Mouse (Mus musculus): Measurements from ENCODE around the gene Lsm14a. TPM values are rescaled to one million over a fixed set of nuclear protein-coding genes. Genes with fewer than 3 reads are reported as not detected.
"Not testable (repeated sequence)": the region's sequence is repeated elsewhere in the genome, so short reads cannot be mapped to it uniquely, and the experiment has no call there.

Lsm14a gene
- total RNA-seq, 2 experiments from 2014 or later, result 87.6 to 102 TPM

- no peak for DNase-seq
- intact Hi-C loops (cut with DNase I), result no loop called here
These were observed 11.4 kb downstream of the Lsm14a start for GRCm38 (mm10) chr7:34381733-34382132.

DNA sequence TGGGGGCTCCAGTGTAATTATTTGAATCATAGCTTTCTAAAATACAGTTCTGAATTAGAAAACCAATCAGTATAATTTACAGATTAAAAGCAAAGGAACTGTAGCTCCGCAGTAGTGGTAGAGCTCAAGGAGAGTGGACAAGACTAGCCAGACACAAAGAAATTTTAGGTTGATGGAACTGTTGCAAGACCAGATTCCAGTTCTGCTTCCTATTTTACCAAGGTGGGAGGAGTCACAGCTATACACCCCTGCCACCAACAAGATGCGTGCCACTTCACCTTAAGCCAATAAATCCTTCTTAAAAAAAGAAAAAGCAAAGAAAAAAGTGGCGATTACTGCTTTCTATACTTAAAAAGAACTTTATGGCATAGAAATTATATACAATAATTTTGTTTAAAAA, 12.8 kb downstream of the Lsm14a start:
- DNase-seq, result no peak
- intact Hi-C loops (cut with DNase I), result no loop called here

GRCm38 (mm10) chr7:34373906-34374305, 19.2 kb downstream of the Lsm14a start:
- no peak for DNase-seq
- intact Hi-C loops (cut with DNase I), result no loop called here

DNA sequence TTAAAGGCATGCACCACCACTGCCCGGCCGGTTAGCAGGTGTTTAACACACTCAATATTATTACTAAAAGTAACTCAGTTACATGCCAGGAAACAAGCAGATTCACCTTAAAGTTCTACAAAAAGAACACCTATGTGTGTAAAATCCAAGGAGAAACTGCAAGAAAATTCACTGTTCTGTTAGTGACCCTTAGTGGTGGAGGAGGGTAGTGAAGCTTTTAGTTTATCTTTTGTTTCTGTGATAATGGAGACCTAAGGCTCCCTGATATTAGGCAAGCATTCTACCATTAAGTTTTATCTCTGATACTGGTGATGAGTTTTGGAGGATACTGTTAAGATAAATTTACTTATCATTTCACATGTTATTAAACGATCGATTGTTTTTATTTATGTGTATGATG, 37.5 kb downstream of the Lsm14a start:
- peak; percentile 29 to 53 for DNase-seq
- intact Hi-C loops (cut with DNase I), result loop anchor here (1.0 to 2.0 kb wide), 2 partner anchors 89 to 105 kb away; partner anchors contain the start of gene Gm6096

DNA sequence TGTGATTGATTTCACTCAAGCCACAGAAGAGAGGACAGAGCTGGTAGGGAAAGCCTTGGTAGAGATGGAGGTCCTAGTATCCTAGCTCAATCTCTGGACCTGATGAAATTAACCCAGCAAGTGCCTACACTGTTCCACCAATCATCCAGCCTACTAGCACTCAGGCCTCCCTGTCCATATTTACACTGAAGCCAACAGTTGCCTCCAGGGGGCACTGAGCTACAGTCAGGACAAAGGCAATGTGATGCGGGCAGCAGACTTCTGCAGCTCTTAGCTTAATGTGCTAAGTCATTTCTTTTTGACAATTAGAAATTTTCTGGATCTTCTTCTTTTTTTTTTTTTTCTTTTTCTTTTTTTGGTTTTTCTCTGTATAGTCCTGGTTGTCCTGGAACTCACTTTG, 41.1 kb downstream of the Lsm14a start:
- intact Hi-C loops (cut with DNase I), result no loop called here
- no peak for DNase-seq

GRCm38 (mm10) chr7:34350166-34350565, 42.9 kb downstream of the Lsm14a start:
- intact Hi-C loops (cut with DNase I), result no loop called here
- DNase-seq, result no peak

GRCm38 (mm10) chr7:34348011-34348410, 45.1 kb downstream of the Lsm14a start:
- no peak for DNase-seq
- intact Hi-C loops (cut with DNase I), result no loop called here

GRCm38 (mm10) chr7:34347041-34347440, 46.1 kb downstream of the Lsm14a start:
- no peak for DNase-seq
- intact Hi-C loops (cut with DNase I), result no loop called here

DNA sequence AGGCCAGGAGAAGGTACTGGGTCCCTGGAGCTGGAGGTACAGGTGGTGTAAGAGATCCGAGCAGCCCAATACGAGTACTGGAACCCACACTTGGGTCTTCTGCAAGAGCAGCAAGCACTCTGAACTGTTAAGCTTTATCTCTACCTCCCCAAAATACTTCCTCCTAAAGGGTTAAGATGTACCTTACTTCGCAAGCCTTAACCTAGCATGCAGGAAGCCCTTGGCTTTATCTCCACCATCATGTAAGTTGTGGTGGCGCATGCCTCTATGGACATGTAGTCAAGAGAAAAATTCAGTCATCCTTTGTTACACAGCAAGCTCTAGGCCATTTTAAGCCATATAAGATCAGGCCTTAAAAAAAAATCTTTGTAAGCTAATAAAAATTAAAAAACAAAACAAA, 46.6 kb downstream of the Lsm14a start:
- intact Hi-C loops (cut with DNase I), result no loop called here
- no peak for DNase-seq

- no peak for DNase-seq
- intact Hi-C loops (cut with DNase I), result no loop called here
These were observed 50.9 kb downstream of the Lsm14a start for GRCm38 (mm10) chr7:34342040-34342793.

DNA sequence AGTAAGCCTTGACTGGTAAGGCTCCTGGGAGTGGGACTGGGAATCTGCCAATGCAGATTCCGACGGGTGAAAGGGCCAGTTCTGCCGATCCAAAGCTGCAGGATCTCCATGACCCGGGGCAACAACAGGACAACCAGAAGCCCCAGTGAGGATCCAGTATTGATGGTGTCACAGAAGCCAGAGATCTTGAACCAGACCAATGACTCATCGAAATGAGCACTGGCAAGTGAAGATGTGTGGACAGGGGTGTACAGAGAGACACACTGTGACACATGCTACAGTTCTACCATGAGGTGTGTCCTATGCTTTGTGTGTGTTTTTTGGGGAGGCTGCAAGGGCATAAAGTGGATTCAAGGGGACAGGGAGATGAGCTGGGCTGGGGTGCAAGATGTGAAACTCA, 52.3 kb downstream of the Lsm14a start:
- DNase-seq, result no peak
- intact Hi-C loops (cut with DNase I), result no loop called here

DNA sequence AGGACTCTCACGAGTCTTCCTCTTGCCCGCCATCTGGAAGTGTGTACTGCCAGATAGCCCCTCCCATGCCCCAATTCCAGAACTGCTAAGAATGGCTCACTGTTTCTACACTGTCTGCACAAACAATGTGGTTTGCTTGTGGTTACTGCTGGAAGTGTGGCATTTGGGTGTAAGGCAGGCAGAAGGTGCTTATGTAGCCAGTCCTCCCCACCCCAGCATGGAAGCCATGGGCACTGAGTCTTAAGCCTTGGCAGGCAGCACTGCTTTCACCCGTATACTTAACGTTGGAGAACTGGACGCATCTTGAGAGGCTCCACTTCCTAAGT, 54.0 kb downstream of the Lsm14a start:
- intact Hi-C loops (cut with DNase I), result no loop called here
- no peak for DNase-seq

DNA sequence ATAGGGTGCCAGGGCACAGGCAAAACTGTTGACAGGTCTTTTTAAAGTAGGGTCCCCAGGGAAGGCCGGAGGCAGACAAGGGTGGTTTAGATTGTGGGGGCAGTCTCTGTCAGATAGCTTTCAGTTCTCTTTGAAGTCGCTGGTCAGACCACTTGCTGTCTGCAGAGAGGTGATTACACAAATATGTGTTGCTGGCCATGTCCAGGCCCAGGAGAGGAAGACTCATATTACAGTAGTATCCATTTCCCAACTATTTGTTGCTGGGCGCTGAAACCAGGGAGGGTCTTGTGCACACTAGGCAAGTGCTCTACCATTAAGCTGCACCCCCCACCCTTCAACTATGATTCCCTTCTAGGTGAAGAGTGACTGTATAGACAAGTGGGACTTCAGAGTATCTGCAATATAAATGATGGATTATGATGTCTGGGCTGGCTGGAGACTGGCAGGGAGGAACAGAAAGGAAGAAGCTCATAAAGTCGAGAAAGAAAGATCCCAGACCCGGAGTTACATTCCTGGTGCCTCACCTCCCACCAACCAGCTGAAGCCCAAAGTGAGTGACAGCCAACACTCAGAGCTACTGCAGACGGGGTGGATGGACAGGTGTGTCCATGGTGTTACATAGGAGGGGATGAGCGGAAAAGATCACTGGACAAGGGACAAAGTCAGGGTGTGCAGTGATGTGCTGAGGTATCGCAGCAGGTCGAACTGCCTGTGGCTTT, 54.5 kb downstream of the Lsm14a start:
- no peak for DNase-seq
- intact Hi-C loops (cut with DNase I), result no loop called here

- intact Hi-C loops (cut with DNase I), result no loop called here
These were observed 55.8 kb downstream of the Lsm14a start for GRCm38 (mm10) chr7:34337268-34337667.

DNA sequence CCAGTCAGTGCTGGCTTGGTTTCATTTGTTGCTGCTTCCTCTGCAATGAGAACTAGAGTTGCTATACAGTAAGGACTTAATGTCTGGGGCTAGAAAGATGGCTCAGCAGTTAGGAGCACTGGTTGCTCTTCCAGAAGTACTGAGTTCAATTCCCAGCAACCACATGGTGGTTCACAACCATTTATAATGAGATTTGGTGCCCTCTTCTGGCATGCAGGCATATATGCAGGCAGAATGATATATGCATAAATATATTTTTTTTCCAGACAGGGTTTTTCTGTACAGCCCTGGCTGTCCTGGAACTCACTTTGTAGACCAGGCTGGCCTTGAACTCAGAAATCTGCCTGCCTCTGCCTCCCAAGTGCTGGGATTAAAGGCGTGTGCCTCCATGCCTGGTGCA, 56.6 kb downstream of the Lsm14a start:
- intact Hi-C loops (cut with DNase I), result not testable (repeated sequence)

More at GRCm38 (mm10) chr7:34337268-34337667, 55.8 kb downstream of the Lsm14a start:
- DNase-seq, result no peak

DNA sequence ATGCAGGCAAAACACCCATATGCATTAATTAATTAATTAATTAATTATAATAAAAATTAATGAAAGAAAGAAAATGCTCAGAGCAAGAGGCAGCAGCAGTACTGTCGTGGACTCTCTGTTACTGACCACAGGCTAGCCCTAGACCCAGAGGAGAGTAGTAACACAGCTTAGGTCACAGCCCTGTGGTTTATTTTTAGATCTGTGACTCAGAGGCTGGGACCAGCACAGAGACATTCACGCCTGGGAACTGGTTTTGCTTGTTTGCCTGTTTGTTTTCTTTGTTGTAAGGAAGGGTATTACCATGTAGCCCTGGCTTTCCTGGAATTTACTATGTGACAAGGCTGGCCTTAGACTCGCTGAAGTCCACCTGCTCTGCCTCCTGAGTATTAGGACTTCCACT, 65.6 kb downstream of the Lsm14a start:
- no peak for DNase-seq
- intact Hi-C loops (cut with DNase I), result no loop called here

More for the DNA sequence above, 56.6 kb downstream of the Lsm14a start:
- DNase-seq, result not testable (repeated sequence)

DNA sequence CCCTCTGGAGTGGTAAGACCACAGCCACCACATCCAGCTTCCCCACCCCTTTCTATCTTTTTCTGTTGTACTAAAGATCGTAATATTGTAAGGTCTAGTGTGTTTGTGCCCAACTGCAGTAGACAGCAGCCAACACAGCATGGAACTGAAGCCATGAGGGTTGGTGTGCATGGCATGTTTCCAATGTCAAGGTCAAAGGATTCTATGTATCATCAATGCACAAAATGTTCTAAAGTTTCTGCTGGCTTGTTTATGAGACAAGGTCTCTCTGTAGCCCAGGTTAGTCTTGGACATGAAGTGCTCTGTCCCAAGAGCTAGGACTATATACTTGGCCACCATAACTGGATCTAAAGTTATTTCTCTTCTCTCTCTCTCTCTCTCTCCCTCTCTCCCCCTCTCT, 68.3 kb downstream of the Lsm14a start:
- intact Hi-C loops (cut with DNase I), result no loop called here
- no peak for DNase-seq

DNA sequence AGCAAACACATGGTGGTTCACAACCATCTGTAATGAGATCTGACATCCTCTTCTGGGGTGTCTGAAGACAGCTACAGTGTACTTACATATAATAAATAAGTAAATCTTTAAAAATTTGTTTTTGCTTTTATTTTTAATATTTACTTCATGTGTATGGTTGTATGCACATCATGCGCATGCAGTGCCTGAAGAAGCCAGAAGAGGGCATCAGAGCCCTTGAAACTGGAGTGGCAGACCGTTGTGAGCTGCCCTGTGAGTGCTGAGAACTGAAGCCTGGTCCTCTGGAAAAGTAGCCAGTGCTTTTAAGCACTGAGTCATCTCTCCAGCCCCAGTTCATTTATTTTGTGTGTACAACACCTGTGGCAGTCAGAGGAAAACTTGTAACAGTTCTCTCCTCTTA, 69.1 kb downstream of the Lsm14a start:
- intact Hi-C loops (cut with DNase I), result no loop called here
- DNase-seq, result no peak

GRCm38 (mm10) chr7:34323351-34323750, 69.8 kb downstream of the Lsm14a start:
- DNase-seq, result peak; percentile 55 to 56
- intact Hi-C loops (cut with DNase I), result no loop called here

DNA sequence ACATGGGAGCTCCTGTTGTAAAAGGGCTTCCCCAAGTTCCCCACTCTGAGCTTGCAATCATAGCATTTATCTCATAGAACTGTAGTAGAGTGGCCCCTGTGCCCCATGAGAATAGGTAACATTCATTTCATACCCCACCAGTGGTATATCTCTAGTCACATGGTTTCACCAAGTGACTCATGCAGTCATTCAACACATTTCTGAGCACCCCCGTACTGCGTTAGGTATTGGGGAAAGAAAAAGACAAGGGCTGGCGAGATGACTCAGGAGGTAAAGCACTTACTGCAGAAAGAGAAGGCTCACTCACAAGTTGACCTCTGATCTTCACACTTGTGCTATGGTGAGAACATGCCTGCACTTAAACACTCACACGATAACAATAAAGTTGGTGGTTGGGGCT, 71.2 kb downstream of the Lsm14a start:
- DNase-seq, result no peak
- intact Hi-C loops (cut with DNase I), result no loop called here

DNA sequence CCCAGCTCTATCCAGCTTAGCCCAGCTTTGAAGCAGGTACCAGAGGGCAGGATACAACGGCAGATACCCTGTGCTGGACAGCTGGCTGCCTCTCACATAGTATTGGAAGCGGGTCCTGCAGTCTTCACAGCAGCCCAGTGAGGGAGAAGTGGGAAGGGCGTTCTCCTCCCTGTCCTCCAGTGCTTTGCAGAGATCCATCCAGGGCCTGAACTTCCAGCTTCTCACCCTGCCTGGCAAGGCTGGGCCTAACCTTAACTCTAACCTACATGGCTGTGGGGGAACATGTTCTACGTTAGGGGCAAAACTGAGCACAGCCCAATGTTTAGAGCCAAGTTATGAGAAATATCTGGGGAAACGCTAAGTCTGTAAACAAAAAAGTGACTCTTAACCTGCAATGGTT, 72.0 kb downstream of the Lsm14a start:
- no peak for DNase-seq
- intact Hi-C loops (cut with DNase I), result no loop called here

DNA sequence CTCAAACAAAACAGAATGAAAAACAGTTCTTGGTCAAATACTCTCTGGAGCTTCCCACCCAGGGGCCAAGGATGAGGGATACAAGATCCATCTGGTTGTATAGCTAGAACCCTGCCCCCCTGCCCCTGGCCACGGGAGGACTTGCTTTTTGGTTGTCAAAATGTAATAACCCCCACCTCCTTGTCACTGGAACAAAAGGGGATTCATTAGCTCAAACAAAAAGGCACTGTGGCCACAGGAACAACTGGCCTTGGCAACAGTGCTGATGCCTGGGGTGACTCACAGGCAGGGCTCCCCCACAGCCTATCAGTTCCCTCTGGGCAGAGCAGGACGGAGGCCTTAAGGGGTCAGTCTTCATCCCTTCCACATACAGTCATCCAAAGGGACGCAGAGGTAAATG, 73.2 kb downstream of the Lsm14a start:
- peak; percentile 62 to 65 for DNase-seq
- intact Hi-C loops (cut with DNase I), result no loop called here

All from heart, postnatal 10 days (tissue).